Mouse (Mus musculus) heart, embryonic 12.5 days (tissue): ENCODE measurements around the gene Zfp710. TPM values are rescaled to one million over a fixed set of nuclear protein-coding genes. Genes with fewer than 3 reads are reported as not detected.

Source experiments
- ATAC-seq: fragments of 200-750 bp; cut with Nextera tagmentation; 2 replicates; pipeline ENCODE4 v1.8.0; 2017; ENCODE audit warnings: moderate TSS enrichment, moderate library complexity; ENCODE audit not compliant: insufficient number of reproducible peaks, low FRiP score
- H3K27ac ChIP-seq: fragments of 300-500 bp; sonication (generic); 2 replicates; pipeline ENCODE4 v1.5.1; 2016; ENCODE audit warnings: mild to moderate bottlenecking, moderate library complexity; ENCODE audit not compliant: poor library complexity, severe bottlenecking
- H3K27me3 ChIP-seq: fragments of 300-500 bp; sonication (generic); replicated peaks from 2 replicates; pipeline ENCODE4 v1.6.1; 2016; ENCODE audit warnings: mild to moderate bottlenecking, moderate library complexity
- H3K36me3 ChIP-seq: fragments of 300-500 bp; sonication (generic); 2 replicates; pipeline ENCODE4 v1.6.1; 2016; ENCODE audit warnings: mild to moderate bottlenecking, moderate library complexity
- H3K4me1 ChIP-seq: fragments of 300-500 bp; sonication (generic); replicated peaks from 2 replicates; pipeline ENCODE4 v1.6.1; 2016; ENCODE audit warnings: mild to moderate bottlenecking
- H3K4me2 ChIP-seq: fragments of 300-500 bp; sonication (generic); 2 replicates; pipeline ENCODE4 v1.6.1; 2016; ENCODE audit warnings: mild to moderate bottlenecking, moderate library complexity
- H3K4me3 ChIP-seq: fragments of 300-500 bp; sonication (generic); 2 replicates; pipeline ENCODE4 v1.5.1; 2016; ENCODE audit warnings: mild to moderate bottlenecking
- H3K9ac ChIP-seq: fragments of 300-500 bp; sonication (generic); 2 replicates; pipeline ENCODE4 v1.6.1; 2016; ENCODE audit warnings: mild to moderate bottlenecking, moderate library complexity
- H3K9me3 ChIP-seq: fragments of 300-500 bp; sonication (generic); replicated peaks from 2 replicates; pipeline ENCODE4 v1.6.1; 2016; ENCODE audit warnings: mild to moderate bottlenecking, moderate library complexity
- WGBS: fragments of 180-500 bp; shearing (Covaris S2); methylation state at CpG from one replicate; pipeline ENCODE4 v1.1.7; 2016; 5-methylcytosine and 5-hydroxymethylcytosine counted together
- polyA plus RNA-seq: library from polyadenylated mRNA; unstranded; fragments of >200 nt; fragmentation: Nextera tagmentation; extraction: Ambion mirVana; gene quantifications from 2 replicates; pipeline ENCODE4 v1.2.1, GENCODE M21; 2016

Zfp710 gene
- polyA plus RNA-seq, 1 experiment from 2014 or later: 13.5 TPM

DNA sequence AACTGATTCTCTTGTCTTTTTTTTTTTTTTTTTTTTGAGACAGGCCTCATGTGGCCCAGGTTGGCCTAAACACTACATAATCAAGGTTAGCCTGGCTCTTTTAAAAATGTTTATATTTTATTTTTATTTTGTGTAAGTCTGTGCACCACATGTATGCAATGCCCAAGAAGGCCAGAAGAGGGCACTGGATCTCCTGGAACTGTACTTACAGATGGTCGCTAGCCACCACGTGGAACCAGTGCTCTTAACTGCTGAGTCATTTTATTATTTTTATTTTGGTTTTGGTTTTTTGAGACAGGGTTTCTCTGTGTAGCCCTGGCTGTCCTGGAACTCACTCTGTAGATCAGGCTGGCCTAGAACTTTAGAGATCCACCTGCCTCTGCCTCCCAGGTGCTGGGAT, 13.1 kb upstream of the Zfp710 start:
- H3K36me3 ChIP-seq: no peaks in the 10 kb centered on the region

DNA sequence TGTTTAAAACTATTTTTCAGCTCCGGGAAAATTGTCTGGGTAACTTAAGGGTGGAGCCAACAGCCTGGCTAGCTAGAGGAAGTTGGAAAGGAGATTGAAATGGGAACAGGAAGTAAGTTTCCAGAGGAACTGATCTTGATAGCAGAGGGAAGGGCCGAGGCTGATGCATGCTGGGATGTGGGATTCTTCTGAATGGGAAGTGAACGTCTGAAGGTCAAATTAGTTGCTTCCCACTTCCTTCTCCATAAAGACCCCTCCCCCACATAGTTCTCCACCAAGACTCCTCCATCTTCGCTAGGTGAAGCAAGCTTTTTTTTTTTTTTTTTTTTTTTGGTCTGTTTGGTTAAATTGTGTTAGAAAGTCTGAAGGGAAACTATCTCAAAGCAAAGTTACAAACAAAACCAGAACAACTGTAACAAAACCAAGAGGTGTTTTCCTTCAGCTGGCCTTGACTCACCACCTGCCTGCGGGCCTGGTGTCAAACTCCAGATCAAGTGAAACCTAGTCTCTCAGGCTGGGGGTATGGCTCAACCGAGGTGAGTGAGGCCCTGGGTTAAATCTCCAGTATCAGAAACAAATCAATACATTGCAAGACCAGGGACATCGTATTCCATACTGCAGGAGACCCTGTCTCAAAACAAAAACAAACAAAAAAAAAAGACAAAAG, 10.6 kb upstream of the Zfp710 start:
- no peaks in the 10 kb centered on the region for H3K36me3 ChIP-seq
- H3K4me2 ChIP-seq: no peak overlapping the region
- 51% methylated on average over 7 of the region's 7 CpGs for WGBS
- ATAC-seq: 0 out of 2 replicates have a peak, but pooled peaks have one; percentile 55
- no peak overlapping the region for H3K9ac ChIP-seq
- no peaks in the 10 kb centered on the region for H3K27me3 ChIP-seq
- H3K4me3 ChIP-seq: no peak overlapping the region
- no peak overlapping the region for H3K27ac ChIP-seq
- H3K4me1 ChIP-seq: no peaks in the 10 kb centered on the region
- 0 out of 2 replicates have a peak, but pooled peaks cover 3% of the 10 kb centered on the region for H3K9me3 ChIP-seq

More for the DNA sequence above, 13.1 kb upstream of the Zfp710 start:
- H3K4me1 ChIP-seq: no peaks in the 10 kb centered on the region
- no peak overlapping the region for H3K9ac ChIP-seq
- 0 out of 2 replicates have a peak, but pooled peaks cover 3% of the 10 kb centered on the region for H3K9me3 ChIP-seq
- no peak for ATAC-seq
- no peaks in the 10 kb centered on the region for H3K27me3 ChIP-seq
- H3K4me3 ChIP-seq: no peak overlapping the region
- WGBS: 55% methylated on average over 2 of the region's 2 CpGs
- no peak overlapping the region for H3K4me2 ChIP-seq
- no peak overlapping the region for H3K27ac ChIP-seq

DNA sequence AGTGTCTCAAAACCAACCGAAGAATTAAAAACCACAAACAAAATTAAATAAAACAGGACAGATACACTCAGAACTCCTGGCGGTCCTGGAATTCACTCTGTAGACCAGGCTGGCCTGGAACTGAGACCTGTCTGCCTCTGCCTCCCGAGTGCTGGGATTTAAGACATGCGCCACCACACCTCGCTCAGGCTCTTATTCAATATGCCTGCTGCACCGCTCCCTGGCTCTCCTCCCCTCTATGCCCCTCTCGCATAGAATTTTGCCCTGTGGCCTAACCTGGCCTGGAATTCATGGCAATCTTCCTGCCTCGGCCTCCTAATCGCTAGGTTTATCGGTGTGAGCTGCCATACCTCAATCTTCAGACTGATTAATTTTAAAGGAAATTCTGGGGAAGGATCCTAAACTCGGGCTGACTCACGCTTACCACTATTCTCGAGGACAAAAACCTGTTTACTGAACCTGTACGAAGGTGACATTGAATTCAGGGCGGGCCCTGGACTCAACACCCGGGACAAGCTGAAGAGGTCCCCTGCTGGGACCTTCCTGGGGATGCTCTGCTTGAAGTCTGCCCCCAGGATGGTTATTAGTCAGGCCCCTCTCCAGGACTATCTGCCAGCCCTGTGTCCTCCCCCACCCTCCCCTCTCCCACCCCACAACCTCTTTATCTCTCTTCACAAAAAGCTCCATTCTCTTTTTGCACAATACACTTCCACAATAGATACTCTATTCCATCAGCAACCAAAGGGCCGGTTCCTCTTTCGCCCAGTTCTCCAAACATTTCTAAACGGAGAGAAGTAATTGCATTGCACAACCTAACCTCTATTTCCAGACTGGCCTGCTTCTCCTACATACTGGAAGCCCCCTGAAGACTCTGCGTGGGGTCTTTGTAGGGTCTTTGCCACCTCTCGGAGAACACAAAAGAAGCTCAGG, 9.5 kb upstream of the Zfp710 start:
- no peak for ATAC-seq
- H3K4me1 ChIP-seq: no peaks in the 10 kb centered on the region
- H3K36me3 ChIP-seq: no peaks in the 10 kb centered on the region
- no peaks in the 10 kb centered on the region for H3K27me3 ChIP-seq
- H3K27ac ChIP-seq: no peak overlapping the region
- H3K9ac ChIP-seq: no peak overlapping the region
- no peak overlapping the region for H3K4me2 ChIP-seq
- no peak overlapping the region for H3K4me3 ChIP-seq
- 0 out of 2 replicates have a peak, but pooled peaks cover 3% of the 10 kb centered on the region for H3K9me3 ChIP-seq
- 76% methylated on average over 21 of the region's 21 CpGs for WGBS

DNA sequence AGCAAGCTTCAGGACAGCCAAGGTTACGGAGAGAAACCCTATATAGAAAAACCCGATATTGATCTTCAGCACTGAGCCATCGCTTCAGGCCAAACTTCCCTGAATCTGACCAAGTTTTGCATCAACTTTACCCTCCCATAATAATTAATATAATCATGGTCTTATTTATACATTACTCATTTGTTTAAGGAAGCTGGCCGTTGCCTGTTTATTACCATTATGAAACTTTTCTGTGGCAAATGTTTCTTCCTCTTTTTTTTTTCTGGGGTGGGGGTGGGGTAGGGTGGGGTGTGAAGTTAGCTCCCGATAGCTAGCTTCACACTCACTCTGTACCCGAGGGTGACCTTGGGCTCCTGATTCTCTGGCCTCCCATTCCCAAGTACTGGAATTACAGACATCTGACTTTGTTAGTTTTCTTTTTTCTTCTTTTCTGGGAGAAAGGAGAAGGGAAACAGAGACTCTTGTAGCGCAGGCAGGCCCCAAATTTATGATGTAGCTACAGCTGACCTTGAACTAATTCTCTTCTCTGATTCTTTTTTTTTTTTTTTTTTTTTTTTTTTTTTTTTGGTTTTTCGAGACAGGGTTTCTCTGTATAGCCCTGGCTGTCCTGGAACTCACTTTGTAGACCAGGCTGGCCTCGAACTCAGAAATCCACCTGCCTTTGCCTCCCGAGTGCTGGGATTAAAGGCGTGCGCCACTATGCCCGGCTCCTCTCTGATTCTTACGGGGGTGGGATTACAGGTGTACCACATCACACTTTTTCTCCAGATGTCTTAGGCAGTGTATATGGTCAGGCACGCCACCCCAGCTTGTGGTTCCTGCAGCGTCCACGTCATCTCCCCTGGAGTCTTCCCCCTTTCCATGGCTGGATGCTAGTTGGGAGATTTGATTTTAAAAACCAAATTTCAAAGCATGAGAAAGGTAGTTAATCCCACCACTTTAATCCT, 5.8 kb upstream of the Zfp710 start:
- no peaks in the 10 kb centered on the region for H3K9me3 ChIP-seq
- ATAC-seq: no peak
- H3K4me2 ChIP-seq: no peak overlapping the region
- no peaks in the 10 kb centered on the region for H3K4me1 ChIP-seq
- WGBS: 79% methylated on average over 16 of the region's 17 CpGs
- H3K36me3 ChIP-seq: no peaks in the 10 kb centered on the region
- H3K9ac ChIP-seq: no peak overlapping the region
- H3K27ac ChIP-seq: no peak overlapping the region
- no peak overlapping the region for H3K4me3 ChIP-seq
- H3K27me3 ChIP-seq: no peaks in the 10 kb centered on the region

DNA sequence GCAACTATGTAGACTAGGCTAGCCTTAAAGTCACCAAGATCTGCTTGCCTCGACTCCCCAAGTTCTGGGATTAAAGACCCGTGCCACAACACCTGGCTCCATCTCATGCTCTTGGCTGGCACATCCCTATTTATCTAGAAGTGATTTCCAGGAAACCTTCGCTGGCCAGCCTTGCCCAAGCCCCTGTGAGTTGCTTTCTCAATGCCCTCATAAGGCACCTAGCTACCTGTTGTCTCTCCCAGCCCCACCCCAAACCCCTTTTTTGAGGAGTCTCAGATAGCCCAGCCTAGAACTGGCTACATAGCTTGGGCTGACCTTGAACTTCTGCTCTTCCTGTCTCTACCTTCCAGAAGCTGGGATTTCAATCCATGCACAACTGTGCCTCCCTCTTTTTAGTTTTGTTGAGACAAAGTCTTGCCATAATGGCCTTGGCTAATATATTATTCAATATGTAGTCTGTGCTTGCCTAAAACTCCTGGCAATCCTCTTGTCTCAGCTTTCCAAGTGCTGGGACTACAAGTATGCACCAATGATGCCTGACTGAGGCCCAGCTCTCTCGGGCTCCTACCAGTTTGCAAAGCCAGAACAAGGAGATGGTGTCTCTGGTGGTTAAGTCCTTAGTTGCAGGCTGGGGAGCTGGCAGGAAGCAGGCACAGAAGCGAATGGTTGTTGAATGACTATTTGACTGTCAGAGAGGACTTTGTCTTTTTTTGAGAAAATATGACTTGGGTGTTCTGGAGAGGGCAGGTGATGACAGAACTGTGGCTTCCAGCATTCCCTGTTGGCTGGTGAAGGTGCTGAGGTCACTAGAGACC, 786 bp upstream of the Zfp710 start:
- no peak for ATAC-seq
- H3K4me3 ChIP-seq: peak overlapping the region; percentile 97
- peak overlapping the region; percentile 96; the same call in 1 of the 2 replicates for H3K27ac ChIP-seq
- no peak overlapping the region for H3K9ac ChIP-seq
- H3K4me2 ChIP-seq: peak overlapping the region; percentile 95
- 70% methylated on average over 5 of the region's 5 CpGs for WGBS
- H3K9me3 ChIP-seq: no peaks in the 10 kb centered on the region
- H3K4me1 ChIP-seq: peaks cover 24% of the 10 kb centered on the region
- no peaks in the 10 kb centered on the region for H3K36me3 ChIP-seq
- H3K27me3 ChIP-seq: no peaks in the 10 kb centered on the region

DNA sequence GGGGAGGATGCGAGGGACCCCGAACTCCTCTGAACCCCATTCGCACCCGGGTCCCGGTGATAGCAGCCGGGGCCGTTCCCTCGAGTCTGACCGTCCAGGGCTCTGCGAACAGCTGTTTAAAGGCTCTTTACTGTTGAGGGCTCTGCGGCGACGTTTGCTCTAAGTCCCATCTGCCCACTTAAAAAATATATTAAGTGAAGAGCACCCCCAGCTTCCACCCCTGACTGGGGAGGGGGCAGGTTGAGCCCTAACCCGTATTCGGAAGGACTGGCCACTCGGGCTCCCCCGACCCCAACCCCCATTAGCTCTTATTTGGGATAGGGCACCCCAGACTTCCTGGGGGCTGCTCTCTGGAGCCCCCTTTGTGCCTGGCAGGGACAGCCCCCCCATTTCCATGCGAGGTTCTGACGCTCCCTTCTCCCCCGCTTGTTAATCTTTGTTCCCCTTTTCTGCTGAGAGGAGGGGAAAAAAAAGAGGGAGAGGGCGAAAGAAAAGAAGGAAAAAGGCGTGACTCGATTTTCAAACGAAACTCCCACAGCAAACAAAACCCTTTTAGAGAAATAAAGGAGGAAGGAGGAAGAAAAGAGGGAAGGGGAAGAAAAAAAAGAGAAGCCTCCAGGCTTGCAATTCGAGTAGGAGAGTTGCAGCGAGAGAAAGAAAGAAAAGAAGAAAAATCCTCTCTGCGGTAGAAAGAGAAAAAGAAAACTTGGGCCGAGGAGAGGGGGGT, 940 bp downstream of the Zfp710 start:
- peaks cover 1% of the 10 kb centered on the region; the same call in 1 of the 2 replicates for H3K36me3 ChIP-seq
- peak; percentile 12; the same call in 1 of the 2 replicates for ATAC-seq
- peak overlapping the region; percentile 99 for H3K9ac ChIP-seq
- peak overlapping the region; percentile 96 for H3K27ac ChIP-seq
- H3K9me3 ChIP-seq: no peaks in the 10 kb centered on the region
- H3K27me3 ChIP-seq: no peaks in the 10 kb centered on the region
- H3K4me2 ChIP-seq: peak overlapping the region; percentile 95
- WGBS: under 1% methylated on average over 28 of the region's 28 CpGs
- peaks cover 37% of the 10 kb centered on the region for H3K4me1 ChIP-seq
- H3K4me3 ChIP-seq: peak overlapping the region; percentile 97

DNA sequence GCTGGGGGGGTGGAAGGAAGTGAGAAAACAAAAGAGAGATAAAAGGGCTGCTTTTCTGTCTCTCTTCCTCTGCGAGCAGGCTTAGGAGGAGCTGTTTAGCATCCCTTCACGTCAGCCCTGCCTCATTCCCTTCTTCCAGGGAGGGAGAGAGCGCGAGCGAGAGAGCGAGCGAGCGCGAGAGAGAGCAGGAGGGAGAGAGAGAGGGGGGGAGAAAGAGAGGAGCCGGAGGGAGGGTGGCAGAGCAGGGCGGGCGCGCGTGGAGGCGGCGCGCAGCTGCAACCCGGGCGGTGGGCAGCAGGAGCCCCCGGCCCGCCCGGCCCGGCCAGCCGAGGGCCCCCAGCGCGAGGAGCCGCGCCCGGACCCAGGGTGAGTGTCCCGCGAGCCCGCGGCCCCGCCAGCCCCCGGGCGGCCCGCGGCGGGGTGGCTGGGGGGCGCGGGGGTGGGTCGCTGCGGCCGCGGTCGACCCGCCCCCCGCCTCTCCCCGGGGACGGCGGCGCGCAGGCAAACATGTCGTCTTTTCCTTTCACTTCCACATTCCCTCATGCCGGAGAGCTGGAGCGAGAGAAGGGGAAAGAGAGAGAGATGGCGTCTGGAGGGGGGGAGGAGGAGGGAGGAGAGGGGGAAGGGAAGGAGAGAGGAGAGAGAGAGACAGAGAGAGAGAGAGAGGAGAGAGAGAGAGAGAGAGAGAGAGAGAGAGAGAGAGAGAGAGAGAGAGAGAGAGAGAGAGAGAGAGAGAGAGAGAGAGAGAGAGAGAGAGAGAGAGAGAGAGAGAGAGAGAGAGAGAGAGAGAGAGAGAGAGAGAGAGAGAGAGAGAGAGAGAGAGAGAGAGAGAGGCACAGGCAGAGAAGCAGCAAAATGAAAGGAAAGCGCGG, 1.7 kb downstream of the Zfp710 start:
- H3K9me3 ChIP-seq: no peaks in the 10 kb centered on the region
- WGBS: 1% methylated on average over 37 of the region's 59 CpGs
- no peak for ATAC-seq
- peak overlapping the region; percentile 95 for H3K4me2 ChIP-seq
- peak overlapping the region; percentile 97 for H3K4me3 ChIP-seq
- peak overlapping the region; percentile 96 for H3K27ac ChIP-seq
- no peaks in the 10 kb centered on the region for H3K27me3 ChIP-seq
- peaks cover 44% of the 10 kb centered on the region for H3K4me1 ChIP-seq
- peak overlapping the region; percentile 99 for H3K9ac ChIP-seq
- peaks cover 7% of the 10 kb centered on the region; the same call in 1 of the 2 replicates for H3K36me3 ChIP-seq

DNA sequence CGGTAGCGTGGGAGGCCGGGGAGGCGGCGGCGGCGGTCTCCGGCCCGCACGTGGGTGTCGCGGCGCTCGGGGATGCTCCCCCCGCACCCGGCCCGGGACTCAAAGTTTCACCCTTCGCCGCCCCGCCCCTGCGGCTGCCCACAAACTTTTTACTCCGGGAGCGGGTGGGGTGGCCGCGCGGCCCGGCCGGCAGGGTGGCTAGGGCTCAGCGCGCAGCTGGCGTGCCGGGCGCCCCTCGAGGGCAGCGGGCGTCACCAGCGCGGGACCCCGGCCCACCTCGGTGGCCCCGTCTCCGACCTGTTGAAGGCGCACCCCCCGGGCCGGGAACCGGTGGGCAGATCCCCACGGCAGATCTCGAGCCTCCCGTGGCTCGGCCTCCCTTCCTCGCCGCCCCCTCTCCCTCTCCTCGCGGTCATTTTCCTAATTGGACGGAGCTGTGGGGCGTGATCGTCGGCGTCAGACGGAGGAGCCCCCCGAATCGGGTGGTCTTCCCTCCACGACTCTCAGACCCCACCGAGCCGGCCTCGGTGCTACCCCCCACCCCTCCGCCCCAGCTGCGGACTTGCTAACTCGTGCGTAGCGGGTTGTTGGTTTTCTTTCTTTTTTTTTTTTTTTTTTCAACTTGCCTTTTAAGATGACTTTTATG, 2.5 kb downstream of the Zfp710 start:
- Histone ChIP-seq H3K27ac (peak overlapping the region; percentile 96), H3K36me3 (peaks cover 7% of the 10 kb centered on the region; the same call in 1 of the 2 replicates), H3K27me3 (no peaks in the 10 kb centered on the region), H3K9ac (peak overlapping the region; percentile 99), H3K9me3 (no peaks in the 10 kb centered on the region), H3K4me2 (peak overlapping the region; percentile 76), H3K4me3 (peak overlapping the region; percentile 97), H3K4me1 (peaks cover 52% of the 10 kb centered on the region)
- no peak for ATAC-seq
- under 1% methylated on average over 56 of the region's 71 CpGs for WGBS
